In genomic region chr19:16138064-16138580, GRCm38 (mm10) we compare ENCODE assay signal across 11 mouse cellular contexts. TPM values are rescaled to one million over a fixed set of nuclear protein-coding genes. Genes with fewer than 3 reads are reported as not detected.
DNase-seq lines count a peak whose midpoint lies in the region; ATAC-seq and TF ChIP-seq lines count a peak whose summit lies in the region.
"Had no signal": no experiment of that assay in that cellular context is flagged by ENCODE, and none has a peak within 500 bp of the region (broad histone marks: within the 10 kb centered on the region; RNA-seq: fewer than 3 reads in every experiment).

No protein-coding gene starts in this region.

- no peak for DNase-seq in cerebellum, adult 9-11 months
- no peak for DNase-seq in heart, postnatal 36 days
- DNase-seq in midbrain, embryonic 11.5 days (ENCODE audit: low spot score, missing footprints), result no peak
- no peak for DNase-seq in kidney, postnatal 10 days
- DNase-seq: adrenal gland, postnatal 36 days; cerebellum, adult 8-10 months; left cerebral cortex, postnatal 4 days had no signal

- H3K4me2 ChIP-seq in heart, embryonic 16.5 days (ENCODE audit: low read depth, low read length), result peak overlapping the region; percentile 39
- 0 out of 2 replicates have a peak overlapping the region, but pooled peaks have one; percentile 9 for H3K4me2 ChIP-seq in midbrain, embryonic 13.5 days (replicated peaks)
- no peak overlapping the region for H3K4me2 ChIP-seq in midbrain, embryonic 11.5 days

- intact Hi-C loops in heart, postnatal 36 days (cut with DNase I), result no loop called here

- no peak for TF ChIP-seq POLR2A in olfactory bulb, adult 2 months (IDR thresholded peaks at IDR 0.05; ENCODE audit: insufficient read depth, low read depth, low read length)

- no peak for TF ChIP-seq CTCF in olfactory bulb, adult 2 months (IDR thresholded peaks at IDR 0.05; ENCODE audit: insufficient read depth, low read depth, low read length)

- 0 out of 2 replicates have a peak, but pooled peaks have one; percentile 41 for ATAC-seq in cerebellum, adult (ENCODE audit: insufficient number of reproducible peaks, low FRiP score, low TSS enrichment)
- ATAC-seq in heart, embryonic 16.5 days (replicated peaks; ENCODE audit: extremely low read depth, insufficient read depth, low FRiP score), result no peak
- no peak for ATAC-seq in midbrain, embryonic 13.5 days
- ATAC-seq in midbrain, embryonic 11.5 days (ENCODE audit: low FRiP score), result no peak

- no peaks in the 10 kb centered on the region for H3K9me3 ChIP-seq in heart, embryonic 16.5 days (replicated peaks; ENCODE audit: control insufficient read depth, low read length)
- H3K9me3 ChIP-seq in midbrain, embryonic 13.5 days, result no peaks in the 10 kb centered on the region; the same call in 1 of the 2 replicates
- no peaks in the 10 kb centered on the region for H3K9me3 ChIP-seq in midbrain, embryonic 11.5 days (ENCODE audit: control insufficient read depth, low read length)

- no peak overlapping the region for H3K27ac ChIP-seq in heart, embryonic 16.5 days (ENCODE audit: low read length)
- no peak overlapping the region; the same call in 1 of the 2 replicates for H3K27ac ChIP-seq in midbrain, embryonic 13.5 days
- H3K27ac ChIP-seq in midbrain, embryonic 11.5 days (ENCODE audit: low read depth, low read length), result no peak overlapping the region
- peak overlapping the region; percentile 65; the same call in 1 of the 2 replicates for H3K27ac ChIP-seq in olfactory bulb, adult 2 months (ENCODE audit: insufficient read depth, low read depth, low read length)

- no peak overlapping the region for H3K9ac ChIP-seq in heart, embryonic 16.5 days (ENCODE audit: low read length)
- H3K9ac ChIP-seq in midbrain, embryonic 13.5 days (replicated peaks), result no peak overlapping the region
- H3K9ac ChIP-seq in midbrain, embryonic 11.5 days (ENCODE audit: low read length), result no peak overlapping the region

- peaks cover 59% of the 10 kb centered on the region for H3K4me1 ChIP-seq in heart, embryonic 16.5 days (ENCODE audit: control insufficient read depth, insufficient read depth, low read length)
- H3K4me1 ChIP-seq in midbrain, embryonic 13.5 days (replicated peaks), result peaks cover 84% of the 10 kb centered on the region
- H3K4me1 ChIP-seq in midbrain, embryonic 11.5 days (ENCODE audit: control insufficient read depth, insufficient read depth, low read length), result peaks cover 20% of the 10 kb centered on the region
- H3K4me1 ChIP-seq in olfactory bulb, adult 2 months (ENCODE audit: control insufficient read depth, insufficient read depth, low read length), result peaks cover 26% of the 10 kb centered on the region

- no peaks in the 10 kb centered on the region for H3K27me3 ChIP-seq in heart, embryonic 16.5 days (ENCODE audit: control insufficient read depth, insufficient read depth, low read length)
- no peaks in the 10 kb centered on the region for H3K27me3 ChIP-seq in midbrain, embryonic 13.5 days
- H3K27me3 ChIP-seq in midbrain, embryonic 11.5 days (ENCODE audit: control insufficient read depth, insufficient read depth, low read length), result no peaks in the 10 kb centered on the region

- H3K36me3 ChIP-seq in heart, embryonic 16.5 days (ENCODE audit: control insufficient read depth, insufficient read depth), result no peaks in the 10 kb centered on the region
- peaks cover 8% of the 10 kb centered on the region; the same call in 1 of the 2 replicates for H3K36me3 ChIP-seq in midbrain, embryonic 13.5 days
- no peaks in the 10 kb centered on the region for H3K36me3 ChIP-seq in midbrain, embryonic 11.5 days (ENCODE audit: control insufficient read depth, insufficient read depth, low read length)

- 45% methylated on average over 5 of the region's 5 CpGs for WGBS in heart, embryonic 16.5 days
- 74% methylated on average over 5 of the region's 5 CpGs for WGBS in midbrain, embryonic 13.5 days
- 83% methylated on average over 5 of the region's 5 CpGs for WGBS in midbrain, embryonic 11.5 days
- WGBS in olfactory bulb, adult 2 months, result 38% methylated on average over 5 of the region's 5 CpGs

- H3K4me3 ChIP-seq in heart, embryonic 16.5 days (ENCODE audit: low read length), result no peak overlapping the region
- H3K4me3 ChIP-seq in midbrain, embryonic 13.5 days (replicated peaks), result no peak overlapping the region
- H3K4me3 ChIP-seq in midbrain, embryonic 11.5 days (ENCODE audit: low read depth, low read length), result no peak overlapping the region
- no peak overlapping the region for H3K4me3 ChIP-seq in olfactory bulb, adult 2 months (ENCODE audit: insufficient read depth, low read depth, low read length)

RNA-seq across cellular contexts. Expression of gene Gnaq, which starts 5.5 kb away (rescaled TPM):
- 17.9 and 20.5 TPM in 2 replicates for polyA plus RNA-seq in heart, embryonic 16.5 days (2015; fragmentation: Nextera tagmentation; extraction: Ambion mirVana)
- 10 to 100 TPM; 22.5 to 23.0 TPM for total RNA-seq in heart, postnatal 36 days (2021)
- polyA plus RNA-seq in midbrain, embryonic 13.5 days (2015; fragmentation: Nextera tagmentation; extraction: Ambion mirVana), result 79.8 and 82.7 TPM in 2 replicates
- 22.6 and 24.0 TPM in 2 replicates for polyA plus RNA-seq in midbrain, embryonic 11.5 days (2014; fragmentation: Nextera tagmentation; extraction: Ambion mirVana)
- 135 and 244 TPM in 2 replicates for polyA plus RNA-seq in olfactory bulb, adult 2 months (2012; ENCODE audit: insufficient read depth, insufficient read length, low replicate concordance, missing spikeins)
